Mouse (Mus musculus) megakaryocyte, adult 5-6 weeks (primary cell): Measurements from ENCODE around the gene Zfp866. TPM values are rescaled to one million over a fixed set of nuclear protein-coding genes. Genes with fewer than 3 reads are reported as not detected.
A peak's percentile ranks its signal among the peaks of the same experiment; 100 is the strongest.

Experiments
- ATAC-seq: 2 replicates; pipeline ENCODE4 v1.8.0; 2016; ENCODE audit warnings: mild to moderate bottlenecking, inconsistent platforms; ENCODE audit not compliant: poor library complexity, severe bottlenecking
- total RNA-seq, 2 experiments: library from RNA; stranded (forward) in 1 of 2; stranded (reverse) in 1 of 2; fragments of 153-499, 151-499 nt in 1 of 2; fragments of 221-1000, 200-1000 nt in 1 of 2; gene quantifications; 2 replicates each; pipeline versions ENCODE4 v1.2.3 to v1.2.4; 2015 to 2017

Gene Zfp866
- 23.6 TPM in 2 replicates for total RNA-seq (2015)
- 24.9 and 27.2 TPM in 2 replicates for total RNA-seq (2017)

GRCm38 (mm10) chr8:69790773-69791367 is at the start of gene Zfp866, which contains the start of gene Atp13a1:
Gene Zfp866 (minus strand): TSS chr8:69791178.
Gene Atp13a1 (plus strand): TSS chr8:69791163.
- peak; percentile 99 for ATAC-seq

DNA sequence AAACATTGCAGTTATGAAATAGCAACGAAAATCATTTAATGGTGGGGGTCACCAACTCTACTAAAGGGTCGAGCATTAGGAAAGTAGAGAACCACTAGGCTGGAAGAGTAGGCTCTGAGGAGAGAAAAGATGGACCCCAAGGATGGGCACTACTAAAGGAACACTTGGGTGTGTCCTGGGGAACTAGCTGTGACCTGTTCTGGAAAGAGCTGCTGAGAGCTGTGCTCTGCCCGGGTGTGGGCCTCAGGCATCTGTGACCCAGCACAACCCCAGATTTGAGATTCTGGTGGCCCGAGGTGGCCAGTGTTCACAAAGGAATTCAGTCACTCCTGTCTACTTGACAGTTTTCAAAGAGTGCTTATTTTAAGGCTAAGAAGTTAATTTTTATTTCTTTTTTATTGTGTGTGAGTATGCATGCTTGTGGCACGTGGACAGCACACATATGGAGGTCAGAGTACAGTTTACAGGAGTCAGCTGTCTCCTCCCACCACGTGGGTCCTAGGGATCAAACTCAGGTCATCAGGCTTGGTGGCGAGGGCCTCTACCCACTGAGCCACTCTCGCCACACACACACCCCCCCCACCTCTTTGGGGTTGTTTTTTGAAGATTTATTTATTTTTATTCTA is 46.2 kb upstream of the Zfp866 start:
- ATAC-seq = no peak

GRCm38 (mm10) chr8:69832298-69832853 is 41.4 kb upstream of the Zfp866 start, which contains the start of gene Pbx4:
Gene Pbx4 (plus strand): TSS chr8:69832491.
- peak; percentile 93 for ATAC-seq

- no peak for ATAC-seq
These were observed 35.4 kb upstream of the Zfp866 start for GRCm38 (mm10) chr8:69826371-69826770.

- ATAC-seq = peak; percentile 55
These were observed 31.6 kb upstream of the Zfp866 start, which contains the start of gene Lpar2 for GRCm38 (mm10) chr8:69822386-69823191. Gene Lpar2 (plus strand): TSS chr8:69822429.

DNA sequence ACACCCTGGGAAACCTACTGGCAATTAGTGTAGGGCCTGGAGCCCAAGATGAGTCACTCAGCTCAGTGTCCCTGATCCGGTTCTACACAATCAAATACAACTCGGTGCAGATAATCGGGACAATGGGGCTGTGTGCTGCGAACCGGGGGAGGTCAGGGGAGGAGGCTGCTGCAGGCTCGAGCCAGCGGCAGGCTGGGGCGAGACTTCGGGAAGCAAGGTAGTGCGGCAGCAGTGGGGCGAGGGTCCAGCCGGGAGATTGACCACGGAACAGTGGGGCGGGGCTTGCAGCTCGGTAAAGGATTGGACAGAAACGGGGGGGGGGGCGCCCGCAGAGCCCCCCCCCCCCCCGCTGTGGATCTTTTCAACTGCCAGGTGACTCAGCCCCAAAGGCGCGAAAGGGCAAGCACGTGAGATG is 31.0 kb upstream of the Zfp866 start:
- ATAC-seq = no peak

DNA sequence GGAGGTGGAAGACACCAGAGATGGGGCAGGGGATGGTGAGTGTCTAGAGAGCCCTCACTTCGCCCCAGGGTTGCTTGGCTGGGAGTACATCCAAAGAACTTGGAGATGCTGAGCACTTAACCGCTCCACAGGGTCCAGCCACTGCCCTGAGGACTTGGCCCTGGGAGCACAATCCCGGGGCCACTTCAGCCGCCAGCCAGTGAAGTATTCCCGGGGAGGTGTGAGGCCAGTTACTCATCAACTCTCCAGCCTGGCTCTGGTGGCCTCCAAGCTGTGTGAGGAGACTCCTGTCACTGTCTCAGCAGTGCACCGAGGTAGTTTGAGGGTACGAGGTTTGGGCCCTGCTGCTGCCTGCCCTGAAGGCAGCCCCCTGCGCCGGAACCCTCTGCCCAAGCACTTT is 29.5 kb upstream of the Zfp866 start:
- no peak for ATAC-seq

DNA sequence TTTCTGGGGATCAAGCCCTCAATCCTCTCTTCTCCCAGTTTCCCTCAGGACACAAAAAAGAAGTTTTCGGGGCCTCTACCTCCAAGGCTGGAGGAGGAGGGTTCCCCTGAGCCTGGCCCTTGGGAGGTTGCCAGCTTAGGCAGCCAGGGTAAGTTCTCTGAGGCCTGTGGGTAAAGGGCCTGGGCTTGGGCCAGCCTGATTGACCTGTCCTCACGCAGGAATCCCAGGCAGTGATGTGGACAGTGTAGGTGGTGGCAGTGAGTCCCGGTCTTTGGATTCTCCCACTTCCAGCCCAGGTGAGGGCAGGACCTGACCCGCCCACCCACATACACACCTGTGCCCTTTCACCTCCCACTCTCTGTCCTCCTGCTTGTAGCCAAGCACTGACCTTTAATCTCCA is 24.4 kb upstream of the Zfp866 start:
- ATAC-seq = no peak

- no peak for ATAC-seq
These were observed 23.9 kb upstream of the Zfp866 start for GRCm38 (mm10) chr8:69814881-69815280.

- no peak for ATAC-seq
These were observed 18.8 kb upstream of the Zfp866 start for GRCm38 (mm10) chr8:69809820-69810219.

DNA sequence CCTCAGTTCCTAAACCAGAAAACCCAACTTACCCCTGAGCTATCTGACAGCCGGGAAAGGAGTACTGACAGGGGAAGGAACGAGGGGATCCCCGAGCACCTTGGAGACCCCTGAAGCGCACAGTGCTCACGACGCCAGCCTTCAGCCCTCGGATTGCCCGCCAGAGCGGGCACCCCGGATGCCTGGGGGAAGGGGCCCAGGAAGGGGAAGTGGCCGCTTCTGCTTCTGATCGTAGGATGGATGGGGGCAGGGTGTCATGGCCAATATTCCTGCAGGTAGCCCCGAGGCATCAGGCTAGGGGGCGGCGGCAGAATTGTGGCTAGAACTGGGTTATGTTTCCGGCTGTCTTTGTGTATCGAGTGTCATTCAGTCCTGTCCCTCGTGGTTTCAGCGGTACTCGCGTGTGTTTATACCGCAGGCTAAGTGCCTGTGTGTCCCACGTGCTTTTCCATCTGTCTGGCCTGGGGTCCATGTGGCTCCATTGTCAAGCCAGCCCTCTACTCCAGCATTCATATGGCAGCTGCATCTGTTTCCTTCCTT is 18.0 kb upstream of the Zfp866 start:
- peak; percentile 81 for ATAC-seq

DNA sequence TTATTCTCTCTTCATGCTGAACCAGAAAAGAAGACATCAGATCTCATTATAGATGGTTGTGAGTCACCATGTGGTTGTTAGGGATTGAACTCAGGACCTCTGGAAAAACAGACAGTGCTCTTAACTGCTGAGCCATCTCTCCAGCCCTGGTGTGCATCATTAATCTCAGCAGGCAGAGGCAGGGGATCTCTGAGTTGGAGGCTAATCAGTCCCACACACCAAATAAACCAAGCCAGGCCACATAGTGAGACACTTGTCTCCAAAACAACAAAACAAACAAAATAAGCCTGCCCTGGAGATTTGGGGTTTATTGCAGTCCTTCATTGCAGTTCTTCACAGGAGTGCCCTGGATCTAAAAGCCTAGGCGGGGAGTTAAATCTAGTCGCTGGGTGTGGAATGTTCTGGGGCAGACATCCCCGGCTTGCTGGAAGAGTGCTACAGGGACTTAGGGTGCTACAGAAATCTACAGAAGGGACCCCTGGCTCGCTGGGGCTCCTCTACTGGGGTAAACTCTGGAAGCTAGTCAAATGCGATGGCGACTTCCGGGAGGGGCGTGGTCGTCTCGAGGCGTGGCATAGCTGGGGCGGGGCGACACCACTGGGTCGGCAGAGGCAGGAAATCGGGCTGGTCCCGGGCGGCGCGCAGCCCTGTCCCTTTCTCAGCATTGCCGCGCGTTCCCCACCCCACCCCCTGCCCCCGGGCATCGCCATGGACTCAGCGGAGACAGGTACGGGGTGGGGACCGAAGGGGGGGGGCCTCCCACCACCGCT is 17.3 kb upstream of the Zfp866 start, which contains the start of gene Gmip:
TSS of gene Gmip (plus strand) at position 586 of the 770 bp plus-strand sequence.
- ATAC-seq = peak; percentile 90

DNA sequence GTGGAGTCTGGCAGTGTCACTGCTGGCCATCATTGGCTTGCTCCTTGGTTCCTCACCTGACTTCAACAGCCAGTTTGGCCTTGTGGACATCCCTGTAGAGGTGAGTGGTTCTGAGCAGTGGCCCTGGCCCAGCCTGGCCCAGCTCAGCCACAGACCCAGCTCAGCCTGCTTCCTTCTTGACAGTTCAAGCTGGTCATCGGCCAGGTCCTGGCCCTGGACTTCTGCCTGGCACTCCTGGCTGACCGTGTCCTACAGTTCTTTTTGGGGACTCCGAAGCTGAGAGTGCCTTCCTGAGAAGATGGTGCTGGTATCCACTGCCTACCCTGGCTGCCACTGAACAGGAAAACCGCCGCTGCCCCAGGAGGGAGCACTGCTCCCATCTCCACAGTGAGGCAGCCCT is 16.3 kb upstream of the Zfp866 start:
- no peak for ATAC-seq

DNA sequence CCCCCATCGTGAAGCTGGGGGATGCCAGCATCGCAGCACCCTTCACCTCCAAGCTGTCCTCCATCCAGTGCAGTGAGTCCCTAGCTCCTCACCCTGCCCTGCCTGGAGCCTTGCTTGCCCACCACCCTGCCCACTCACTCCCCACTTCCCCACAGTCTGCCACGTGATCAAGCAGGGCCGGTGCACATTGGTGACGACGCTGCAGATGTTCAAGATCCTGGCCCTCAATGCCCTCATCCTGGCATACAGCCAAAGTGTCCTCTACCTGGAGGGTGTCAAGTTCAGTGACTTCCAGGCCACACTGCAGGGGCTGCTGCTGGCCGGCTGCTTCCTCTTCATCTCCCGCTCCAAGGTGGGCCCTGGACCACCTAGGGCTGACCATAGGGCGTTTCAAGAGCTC is 14.5 kb upstream of the Zfp866 start:
- no peak for ATAC-seq

DNA sequence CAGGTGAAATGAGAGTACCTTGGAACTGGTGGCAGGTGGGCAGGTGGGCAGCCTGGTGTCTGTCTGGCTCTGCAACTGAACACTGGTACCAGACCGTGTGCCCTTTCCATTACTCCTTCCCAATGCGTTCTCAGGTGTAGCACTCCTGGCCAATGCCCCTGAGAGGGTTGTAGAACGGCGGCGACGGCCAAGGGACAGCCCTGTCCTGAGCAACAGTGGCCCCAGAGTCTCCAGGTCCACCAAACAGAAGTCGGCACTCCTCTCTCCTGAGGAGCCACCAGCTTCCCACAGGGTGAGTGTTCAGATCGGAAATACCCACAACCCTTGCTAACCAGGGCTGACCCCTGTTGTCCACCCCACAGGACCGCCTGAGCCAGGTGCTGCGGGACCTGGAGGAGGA is 14.1 kb upstream of the Zfp866 start:
- ATAC-seq = no peak

DNA sequence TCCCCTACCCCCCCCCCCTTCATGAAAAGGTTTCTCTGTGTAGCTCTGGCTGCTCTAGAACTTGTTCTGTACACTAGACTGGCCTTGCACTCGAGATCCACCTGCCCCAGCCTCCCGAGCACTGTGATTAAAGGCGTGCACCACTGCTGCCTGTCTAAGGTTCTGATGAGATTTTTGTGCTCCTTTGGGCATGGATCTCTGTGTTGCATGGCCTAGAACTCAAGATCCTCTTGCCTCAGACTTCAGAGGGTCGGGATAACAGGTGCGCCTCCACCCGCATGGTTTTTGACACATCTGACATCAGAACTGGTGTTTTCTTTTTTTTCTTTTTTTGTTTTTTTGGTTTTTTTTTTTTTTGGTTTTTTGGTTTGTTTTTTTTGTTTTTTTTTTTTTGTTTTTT is 13.6 kb upstream of the Zfp866 start:
- ATAC-seq = no peak

GRCm38 (mm10) chr8:69803366-69803765 is 12.4 kb upstream of the Zfp866 start:
- ATAC-seq = no peak

DNA sequence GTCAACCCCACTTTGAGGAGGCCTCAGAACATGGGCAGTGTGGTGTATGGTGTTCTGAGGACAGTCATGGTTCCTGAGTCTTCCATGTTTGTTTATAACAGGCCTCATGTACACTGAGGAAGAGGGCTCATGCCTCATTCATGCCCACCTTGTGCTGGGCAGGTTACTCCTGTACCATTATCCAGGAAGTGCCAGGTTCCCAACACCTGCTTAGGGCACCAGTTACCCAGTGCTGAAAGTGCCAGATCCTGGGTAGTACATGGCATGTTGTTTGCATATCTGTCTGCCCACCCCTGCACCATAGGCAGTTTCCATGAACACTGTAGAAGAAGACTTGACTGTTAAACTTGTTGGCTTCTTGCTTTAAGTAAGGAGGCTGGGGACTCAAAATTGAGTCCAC is 11.2 kb upstream of the Zfp866 start:
- ATAC-seq = no peak

DNA sequence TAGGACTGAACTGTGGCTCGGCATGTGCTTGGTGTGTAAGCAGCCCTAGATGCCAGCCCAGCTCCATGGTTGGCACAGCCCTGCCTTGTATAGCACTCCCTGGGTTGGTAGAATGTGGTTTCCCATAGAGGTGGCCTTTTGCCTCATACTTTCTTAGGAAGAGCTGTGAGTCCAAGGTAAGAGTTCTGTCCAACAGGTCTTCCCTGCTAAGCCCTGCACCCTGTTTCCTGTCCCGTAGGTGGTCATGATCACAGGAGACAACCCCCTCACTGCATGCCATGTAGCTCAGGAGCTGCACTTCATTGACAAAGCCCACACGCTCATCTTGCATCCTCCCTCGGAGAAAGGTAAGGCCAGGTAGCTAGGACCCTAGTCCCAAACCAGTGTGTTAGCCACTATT is 10.8 kb upstream of the Zfp866 start:
- ATAC-seq = no peak

GRCm38 (mm10) chr8:69799946-69800345 is 9.0 kb upstream of the Zfp866 start:
- ATAC-seq = no peak
